Mouse (Mus musculus): ENCODE data around the gene Gid8. TPM values are rescaled to one million over a fixed set of nuclear protein-coding genes. Genes with fewer than 3 reads are reported as not detected.

Gid8 gene
- polyA plus RNA-seq (2012), result 17.7 and 21.8 TPM in 2 replicates

DNA sequence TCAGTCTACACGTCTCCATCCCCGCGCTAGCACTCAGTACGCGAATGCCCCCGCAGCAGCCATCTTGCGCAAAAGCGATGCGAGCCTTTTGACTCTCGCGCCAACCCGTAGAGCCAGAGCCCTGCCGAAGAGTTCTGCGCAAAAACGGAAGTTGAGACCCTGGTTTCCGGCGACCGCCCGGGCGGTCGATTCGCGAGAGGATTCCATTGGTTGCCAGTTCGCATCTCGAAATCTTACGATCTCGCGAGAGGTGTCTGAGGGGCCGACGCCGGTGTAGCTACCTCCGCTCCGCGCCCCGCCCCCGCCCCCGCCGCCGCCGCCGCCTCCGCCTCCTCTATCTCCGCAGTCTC is at the start of gene Gid8, which contains the start of gene Dido1:
Gene Gid8, plus strand, starts transcription at position 195 of the 350 bp plus-strand sequence.
Gene Dido1, minus strand, starts transcription at position 77 of the 350 bp plus-strand sequence.

DNA sequence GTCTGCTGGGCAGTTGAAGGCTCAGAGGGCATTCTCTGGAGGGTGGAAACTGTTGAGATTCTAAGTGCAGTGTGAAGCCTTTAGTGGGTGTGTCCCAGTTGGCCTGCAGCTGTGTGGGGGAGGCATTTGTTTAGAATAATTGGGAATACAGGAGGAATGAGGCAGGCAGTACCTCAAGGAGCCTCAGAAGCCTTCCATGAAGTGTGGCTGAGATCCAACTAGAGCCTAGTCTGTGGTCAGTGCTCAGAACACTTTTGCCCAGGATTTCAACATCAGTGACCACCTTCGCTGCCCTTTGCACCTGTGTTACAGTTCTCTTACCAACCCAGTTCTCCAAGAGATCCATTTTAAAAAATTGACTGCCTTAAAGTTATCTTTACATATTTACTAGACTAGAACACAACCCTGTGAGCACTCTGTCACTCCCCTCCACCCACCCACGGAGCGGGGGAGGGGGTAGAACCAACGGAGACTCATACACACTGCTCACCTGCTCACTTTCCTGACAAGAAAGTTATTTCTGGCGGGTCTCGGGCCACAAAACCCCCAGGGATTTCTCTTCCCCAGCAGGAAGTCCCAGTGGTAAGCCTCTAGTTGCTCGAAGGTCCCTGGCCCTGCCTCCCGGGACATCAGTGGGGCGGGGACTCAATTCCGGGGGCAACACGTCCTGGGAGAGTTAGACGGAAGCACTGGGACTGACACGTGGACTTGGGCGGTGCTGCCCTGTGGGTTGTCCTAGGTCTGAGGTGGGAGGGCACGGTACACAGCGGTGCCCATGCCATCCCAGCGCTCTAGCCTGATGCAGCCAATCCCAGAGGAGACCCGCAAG is 14.9 kb downstream of the Gid8 start, which contains the start of gene Slc17a9:
Gene Slc17a9, plus strand, starts transcription at position 679 of the 829 bp plus-strand sequence.

Other genes with a start within 250 kb of the Gid8 start
- gene Ntsr1, start 210.1 kb upstream of the Gid8 start, polyA plus RNA-seq (2012), result not detected in 2 replicates
- gene Mrgbp, start 128.8 kb upstream of the Gid8 start, polyA plus RNA-seq (2012), result 20.8 and 25.2 TPM in 2 replicates
- 134 and 158 TPM in 2 replicates for gene Ogfr, start 120.9 kb upstream of the Gid8 start, polyA plus RNA-seq (2012)
- 0.61 and 1.5 TPM in 2 replicates for gene Col9a3, start 112.3 kb upstream of the Gid8 start, polyA plus RNA-seq (2012)
- gene Tcfl5, start 67.4 kb upstream of the Gid8 start, polyA plus RNA-seq (2012), result not detected in 2 replicates
- gene Dido1, start 118 bp upstream of the Gid8 start, polyA plus RNA-seq (2012), result 16.5 and 24.3 TPM in 2 replicates
- 28.4 and 28.7 TPM in 2 replicates for gene Slc17a9, start 15.1 kb downstream of the Gid8 start, polyA plus RNA-seq (2012)
- not detected in 2 replicates for gene Bhlhe23, start 66.8 kb downstream of the Gid8 start, polyA plus RNA-seq (2012)
- gene Ythdf1, start 210.8 kb downstream of the Gid8 start, polyA plus RNA-seq (2012), result 71.6 and 72.8 TPM in 2 replicates
- gene Birc7, start 218.9 kb downstream of the Gid8 start, polyA plus RNA-seq (2012), result not detected in 2 replicates
- not detected in 2 replicates for gene Nkain4, start 244.6 kb downstream of the Gid8 start, polyA plus RNA-seq (2012)

All from megakaryocyte-erythroid progenitor cell, adult 5 weeks (primary cell).